Mouse (Mus musculus) heart, embryonic 15.5 days (tissue): ENCODE data around the gene Mst1. TPM values are rescaled to one million over a fixed set of nuclear protein-coding genes. Genes with fewer than 3 reads are reported as not detected.

ENCODE experiments used
- ATAC-seq: fragments of 200-750 bp; cut with Nextera tagmentation; replicated peaks from 2 replicates; pipeline ENCODE4 v1.8.0; 2017; ENCODE audit warnings: low read depth, moderate TSS enrichment; ENCODE audit not compliant: insufficient number of reproducible peaks, insufficient read depth, low FRiP score
- H3K27ac ChIP-seq: fragments of 300-500 bp; sonication (generic); 2 replicates; pipeline ENCODE4 v1.5.1; 2015; ENCODE audit warnings: mild to moderate bottlenecking, inconsistent platforms
- H3K27me3 ChIP-seq: fragments of 300-500 bp; sonication (generic); 2 replicates; pipeline ENCODE4 v1.6.1; 2015; ENCODE audit warnings: inconsistent platforms
- H3K36me3 ChIP-seq: fragments of 300-500 bp; sonication (generic); 2 replicates; pipeline ENCODE4 v1.6.1; 2015; ENCODE audit warnings: mild to moderate bottlenecking, inconsistent platforms
- H3K4me1 ChIP-seq: fragments of 300-500 bp; sonication (generic); replicated peaks from 2 replicates; pipeline ENCODE4 v1.6.1; 2015; ENCODE audit warnings: inconsistent platforms
- H3K4me2 ChIP-seq: fragments of 300-500 bp; sonication (generic); 2 replicates; pipeline ENCODE4 v1.6.1; 2015; ENCODE audit warnings: inconsistent platforms, mild to moderate bottlenecking, moderate library complexity
- H3K4me3 ChIP-seq: fragments of 300-500 bp; sonication (generic); 2 replicates; pipeline ENCODE4 v1.5.1; 2015; ENCODE audit warnings: mild to moderate bottlenecking, inconsistent platforms
- H3K9ac ChIP-seq: fragments of 300-500 bp; sonication (generic); 2 replicates; pipeline ENCODE4 v1.6.1; 2015; ENCODE audit warnings: mild to moderate bottlenecking, inconsistent platforms
- H3K9me3 ChIP-seq: fragments of 300-500 bp; sonication (generic); replicated peaks from 2 replicates; pipeline ENCODE4 v1.6.1; 2016; ENCODE audit warnings: inconsistent platforms
- WGBS: fragments of 180-500 bp; shearing (Covaris S2); methylation state at CpG from one replicate; pipeline ENCODE4 v1.1.7; 2015; ENCODE audit warnings: mixed read lengths; 5-methylcytosine and 5-hydroxymethylcytosine counted together
- polyA plus RNA-seq: library from polyadenylated mRNA; unstranded; fragments of >200 nt; fragmentation: Nextera tagmentation; extraction: Ambion mirVana; gene quantifications from 2 replicates; pipeline ENCODE4 v1.2.1, GENCODE M21; 2015

Mst1 gene
- polyA plus RNA-seq, 1 experiment from 2014 or later: not detected

- peak; percentile 50; the same call in 1 of the 2 replicates for ATAC-seq
- H3K27ac ChIP-seq: no peak overlapping the region; the same call in 1 of the 2 replicates
- H3K4me3 ChIP-seq: peak overlapping the region; percentile 17; the same call in 1 of the 2 replicates
- H3K4me2 ChIP-seq: peak overlapping the region; percentile 21
- H3K36me3 ChIP-seq: no peaks in the 10 kb centered on the region
- peaks cover 20% of the 10 kb centered on the region for H3K4me1 ChIP-seq
- H3K9me3 ChIP-seq: no peaks in the 10 kb centered on the region
- WGBS: 49% methylated on average over 31 of the region's 31 CpGs
- H3K9ac ChIP-seq: 0 out of 2 replicates have a peak overlapping the region, but pooled peaks have one; percentile 27
- peaks cover 4% of the 10 kb centered on the region for H3K27me3 ChIP-seq
Observed at GRCm38 (mm10) chr9:108104766-108105548, 24.7 kb downstream of the Mst1 start.

- Histone ChIP-seq H3K36me3 (no peaks in the 10 kb centered on the region), H3K4me1 (peaks cover 24% of the 10 kb centered on the region), H3K9me3 (no peaks in the 10 kb centered on the region), H3K9ac (0 out of 2 replicates have a peak overlapping the region, but pooled peaks have one; percentile 27), H3K4me3 (peak overlapping the region; percentile 17; the same call in 1 of the 2 replicates), H3K27me3 (peaks cover 8% of the 10 kb centered on the region), H3K27ac (no peak overlapping the region), H3K4me2 (no peak overlapping the region)
- 79% methylated on average over 12 of the region's 12 CpGs for WGBS
- ATAC-seq: no peak
Observed at GRCm38 (mm10) chr9:108105549-108105863, 25.3 kb downstream of the Mst1 start.

GRCm38 (mm10) chr9:108106090-108106489, 25.9 kb downstream of the Mst1 start:
- 90% methylated on average over 23 of the region's 23 CpGs for WGBS
- Histone ChIP-seq H3K9me3 (no peaks in the 10 kb centered on the region), H3K4me2 (no peak overlapping the region), H3K4me3 (no peak overlapping the region), H3K36me3 (no peaks in the 10 kb centered on the region), H3K9ac (no peak overlapping the region), H3K4me1 (peaks cover 30% of the 10 kb centered on the region), H3K27ac (no peak overlapping the region), H3K27me3 (peaks cover 11% of the 10 kb centered on the region)
- ATAC-seq: no peak

GRCm38 (mm10) chr9:108107867-108108266, 27.6 kb downstream of the Mst1 start:
- Histone ChIP-seq H3K36me3 (no peaks in the 10 kb centered on the region), H3K4me2 (no peak overlapping the region), H3K9ac (no peak overlapping the region), H3K27me3 (peaks cover 11% of the 10 kb centered on the region), H3K4me3 (no peak overlapping the region), H3K27ac (no peak overlapping the region), H3K9me3 (no peaks in the 10 kb centered on the region), H3K4me1 (peaks cover 34% of the 10 kb centered on the region)
- no peak for ATAC-seq
- WGBS: 91% methylated on average over 16 of the region's 16 CpGs

- H3K9ac ChIP-seq: no peak overlapping the region
- peaks cover 27% of the 10 kb centered on the region for H3K4me1 ChIP-seq
- peak overlapping the region; percentile 69; the same call in 1 of the 2 replicates for H3K4me2 ChIP-seq
- no peaks in the 10 kb centered on the region for H3K36me3 ChIP-seq
- 75% methylated on average over 16 of the region's 16 CpGs for WGBS
- no peak overlapping the region for H3K27ac ChIP-seq
- no peak for ATAC-seq
- H3K9me3 ChIP-seq: no peaks in the 10 kb centered on the region
- peaks cover 22% of the 10 kb centered on the region for H3K27me3 ChIP-seq
- H3K4me3 ChIP-seq: no peak overlapping the region
Observed at GRCm38 (mm10) chr9:108110160-108110559, 29.9 kb downstream of the Mst1 start.

- peak overlapping the region; percentile 54 for H3K9ac ChIP-seq
- ATAC-seq: no peak; the same call in 1 of the 2 replicates
- peak overlapping the region; percentile 43 for H3K4me3 ChIP-seq
- 9% methylated on average over 22 of the region's 22 CpGs for WGBS
- no peaks in the 10 kb centered on the region for H3K9me3 ChIP-seq
- peaks cover 31% of the 10 kb centered on the region for H3K27me3 ChIP-seq
- H3K27ac ChIP-seq: no peak overlapping the region; the same call in 1 of the 2 replicates
- peaks cover 24% of the 10 kb centered on the region for H3K4me1 ChIP-seq
- H3K36me3 ChIP-seq: no peaks in the 10 kb centered on the region
- H3K4me2 ChIP-seq: peak overlapping the region; percentile 69
Observed at GRCm38 (mm10) chr9:108111101-108111592, 30.9 kb downstream of the Mst1 start.

GRCm38 (mm10) chr9:108111593-108112121, 31.4 kb downstream of the Mst1 start:
- Histone ChIP-seq H3K27ac (no peak overlapping the region; the same call in 1 of the 2 replicates), H3K9ac (peak overlapping the region; percentile 54), H3K27me3 (peaks cover 31% of the 10 kb centered on the region), H3K9me3 (no peaks in the 10 kb centered on the region), H3K4me2 (peak overlapping the region; percentile 69), H3K4me1 (peaks cover 24% of the 10 kb centered on the region), H3K36me3 (no peaks in the 10 kb centered on the region), H3K4me3 (peak overlapping the region; percentile 43)
- no peak for ATAC-seq
- 70% methylated on average over 17 of the region's 17 CpGs for WGBS

- H3K4me1 ChIP-seq: peaks cover 24% of the 10 kb centered on the region
- H3K4me2 ChIP-seq: no peak overlapping the region
- no peak overlapping the region for H3K9ac ChIP-seq
- no peak overlapping the region for H3K4me3 ChIP-seq
- H3K9me3 ChIP-seq: no peaks in the 10 kb centered on the region
- 93% methylated on average over 18 of the region's 18 CpGs for WGBS
- H3K36me3 ChIP-seq: no peaks in the 10 kb centered on the region
- no peak overlapping the region for H3K27ac ChIP-seq
- ATAC-seq: no peak
- H3K27me3 ChIP-seq: peaks cover 31% of the 10 kb centered on the region
Observed at GRCm38 (mm10) chr9:108112719-108113340, 32.6 kb downstream of the Mst1 start.

GRCm38 (mm10) chr9:108115290-108116077, 35.2 kb downstream of the Mst1 start:
- H3K9ac ChIP-seq: no peak overlapping the region
- peaks cover 24% of the 10 kb centered on the region for H3K27me3 ChIP-seq
- 66% methylated on average over 43 of the region's 43 CpGs for WGBS
- no peaks in the 10 kb centered on the region for H3K36me3 ChIP-seq
- no peak overlapping the region for H3K27ac ChIP-seq
- no peak overlapping the region for H3K4me2 ChIP-seq
- no peaks in the 10 kb centered on the region for H3K9me3 ChIP-seq
- no peak for ATAC-seq
- H3K4me1 ChIP-seq: peaks cover 22% of the 10 kb centered on the region
- no peak overlapping the region for H3K4me3 ChIP-seq

GRCm38 (mm10) chr9:108117143-108117542, 36.9 kb downstream of the Mst1 start:
- Histone ChIP-seq H3K9me3 (no peaks in the 10 kb centered on the region), H3K4me3 (no peak overlapping the region), H3K4me2 (no peak overlapping the region), H3K27me3 (peaks cover 20% of the 10 kb centered on the region), H3K4me1 (peaks cover 17% of the 10 kb centered on the region), H3K27ac (no peak overlapping the region), H3K9ac (no peak overlapping the region), H3K36me3 (no peaks in the 10 kb centered on the region)
- no peak for ATAC-seq
- WGBS: 61% methylated on average over 4 of the region's 4 CpGs
